Comparison of ENCODE assay signal across 8 mouse cellular contexts in genomic region chr1:162004518-162004780, GRCm38 (mm10). TPM values are rescaled to one million over a fixed set of nuclear protein-coding genes. Genes with fewer than 3 reads are reported as not detected.
DNase-seq lines count a peak whose midpoint lies in the region; ATAC-seq and TF ChIP-seq lines count a peak whose summit lies in the region.
"Had no signal": no experiment of that assay in that cellular context is flagged by ENCODE, and none has a peak within 500 bp of the region (broad histone marks: within the 10 kb centered on the region; RNA-seq: fewer than 3 reads in every experiment).

No protein-coding gene starts in this region.

- H3K36me3 ChIP-seq in kidney, embryonic 15.5 days = no peaks in the 10 kb centered on the region
- no peaks in the 10 kb centered on the region for H3K36me3 ChIP-seq in embryonic facial prominence, embryonic 10.5 days (replicated peaks)
- no peaks in the 10 kb centered on the region for H3K36me3 ChIP-seq in limb, embryonic 13.5 days

- H3K27me3 ChIP-seq in kidney, embryonic 15.5 days = no peaks in the 10 kb centered on the region
- no peaks in the 10 kb centered on the region for H3K27me3 ChIP-seq in embryonic facial prominence, embryonic 10.5 days (replicated peaks; ENCODE audit: low read depth, poor library complexity, severe bottlenecking)
- H3K27me3 ChIP-seq in limb, embryonic 13.5 days = no peaks in the 10 kb centered on the region

- no peak overlapping the region for H3K4me3 ChIP-seq in kidney, embryonic 15.5 days (replicated peaks)
- peak overlapping the region; percentile 41 for H3K4me3 ChIP-seq in embryonic facial prominence, embryonic 10.5 days
- no peak overlapping the region for H3K4me3 ChIP-seq in embryonic fibroblast, embryonic 13.5 days (ENCODE audit: insufficient read depth, low read length)
- H3K4me3 ChIP-seq in limb, embryonic 13.5 days = no peak overlapping the region

- H3K4me1 ChIP-seq in kidney, embryonic 15.5 days = peaks cover 51% of the 10 kb centered on the region
- peaks cover 93% of the 10 kb centered on the region for H3K4me1 ChIP-seq in embryonic facial prominence, embryonic 10.5 days
- H3K4me1 ChIP-seq in embryonic fibroblast, embryonic 13.5 days (ENCODE audit: control insufficient read depth, insufficient read depth, low read length) = peaks cover 34% of the 10 kb centered on the region
- peaks cover 94% of the 10 kb centered on the region for H3K4me1 ChIP-seq in limb, embryonic 13.5 days

- peak overlapping the region; percentile 43; the same call in 1 of the 2 replicates for H3K4me2 ChIP-seq in kidney, embryonic 15.5 days
- H3K4me2 ChIP-seq in limb, embryonic 13.5 days (replicated peaks) = peak overlapping the region; percentile 53

- 18% methylated on average over 7 of the region's 7 CpGs for WGBS in kidney, embryonic 15.5 days
- 32% methylated on average over 7 of the region's 7 CpGs for WGBS in embryonic facial prominence, embryonic 10.5 days
- WGBS in limb, embryonic 13.5 days = 12% methylated on average over 7 of the region's 7 CpGs

- H3K9me3 ChIP-seq in kidney, embryonic 15.5 days (replicated peaks) = no peaks in the 10 kb centered on the region
- H3K9me3 ChIP-seq in embryonic facial prominence, embryonic 10.5 days = no peaks in the 10 kb centered on the region
- no peaks in the 10 kb centered on the region for H3K9me3 ChIP-seq in limb, embryonic 13.5 days

- DNase-seq in kidney, postnatal 25 days = no peak
- DNase-seq in embryonic facial prominence, embryonic 10.5 days (ENCODE audit: low spot score) = no peak
- DNase-seq in cerebellum, postnatal 4 days (ENCODE audit: low spot score in 2 of 2) = no peak
- DNase-seq in testis, postnatal 14 days (ENCODE audit: low spot score) = no peak
- DNase-seq: left cerebral cortex, postnatal 4 days had no signal

- no peak overlapping the region for H3K9ac ChIP-seq in kidney, embryonic 15.5 days
- peak overlapping the region; percentile 56 for H3K9ac ChIP-seq in limb, embryonic 13.5 days

- no peak for ATAC-seq in kidney, embryonic 15.5 days (replicated peaks; ENCODE audit: low FRiP score)
- no peak for ATAC-seq in limb, embryonic 13.5 days (ENCODE audit: low FRiP score, low read depth)

- TF ChIP-seq CTCF in embryonic fibroblast, embryonic 13.5 days (IDR thresholded peaks at IDR 0.05; ENCODE audit: borderline replicate concordance, insufficient read depth, low read length) = no peak

- H3K27ac ChIP-seq in kidney, embryonic 15.5 days = peak overlapping the region; percentile 86
- peak overlapping the region; percentile 90 for H3K27ac ChIP-seq in embryonic facial prominence, embryonic 10.5 days (replicated peaks)
- peak overlapping the region; percentile 99 for H3K27ac ChIP-seq in embryonic fibroblast, embryonic 13.5 days (ENCODE audit: insufficient read depth, low read length)
- peak overlapping the region; percentile 98 for H3K27ac ChIP-seq in limb, embryonic 13.5 days

- no peak; the same call in 1 of the 2 replicates for TF ChIP-seq POLR2A in embryonic fibroblast, embryonic 13.5 days (IDR thresholded peaks at IDR 0.05; ENCODE audit: low read depth, low read length)

RNA-seq across cellular contexts. Expression of gene 4930558K02Rik, which starts 25.0 kb away (rescaled TPM):
- polyA plus RNA-seq in kidney, embryonic 15.5 days (2015; fragmentation: Nextera tagmentation; extraction: Ambion mirVana) = not detected in 2 replicates
- polyA plus RNA-seq in embryonic facial prominence, embryonic 10.5 days (2016; fragmentation: Nextera tagmentation; extraction: Ambion mirVana) = not detected in 2 replicates
- not detected in 2 replicates for polyA plus RNA-seq in embryonic fibroblast, embryonic 13.5 days (2011; ENCODE audit: insufficient read length, low read depth, missing spikeins)
- 0.26 TPM in 1 of 2 replicates, not detected in the other for polyA plus RNA-seq in limb, embryonic 13.5 days (2015; fragmentation: Nextera tagmentation; extraction: Ambion mirVana)

RNA-seq across cellular contexts. Expression of gene Pigc, which starts 35.5 kb away (rescaled TPM):
- 39.7 and 40.4 TPM in 2 replicates for polyA plus RNA-seq in kidney, embryonic 15.5 days (2015; fragmentation: Nextera tagmentation; extraction: Ambion mirVana)
- 27.2 and 27.8 TPM in 2 replicates for polyA plus RNA-seq in embryonic facial prominence, embryonic 10.5 days (2016; fragmentation: Nextera tagmentation; extraction: Ambion mirVana)
- 31.0 and 38.6 TPM in 2 replicates for polyA plus RNA-seq in embryonic fibroblast, embryonic 13.5 days (2011; ENCODE audit: insufficient read length, low read depth, missing spikeins)
- polyA plus RNA-seq in limb, embryonic 13.5 days (2015; fragmentation: Nextera tagmentation; extraction: Ambion mirVana) = 53.9 and 57.3 TPM in 2 replicates
